Mouse (Mus musculus) olfactory bulb, adult 2 months (tissue): ENCODE data around the gene Chrna1. TPM values are rescaled to one million over a fixed set of nuclear protein-coding genes. Genes with fewer than 3 reads are reported as not detected.
"Not testable (repeated sequence)": the region's sequence is repeated elsewhere in the genome, so short reads cannot be mapped to it uniquely, and the experiment has no call there.

Experiments
- H3K27ac ChIP-seq: fragments of 200-500 bp; 2 replicates; pipeline ENCODE4 v1.5.1; 2012; ENCODE audit warnings: low read depth, low read length; ENCODE audit not compliant: insufficient read depth
- H3K4me1 ChIP-seq: fragments of 200-500 bp; 2 replicates; pipeline ENCODE4 v1.6.1; 2012; ENCODE audit warnings: low read length; ENCODE audit not compliant: control insufficient read depth, insufficient read depth
- H3K4me3 ChIP-seq: fragments of 200-500 bp; 2 replicates; pipeline ENCODE4 v1.5.1; 2012; ENCODE audit warnings: mild to moderate bottlenecking, low read depth, low read length, moderate library complexity; ENCODE audit not compliant: insufficient read depth
- CTCF ChIP-seq: fragments of 200-500 bp; IDR thresholded peaks from 2 replicates; pipeline ENCODE4 v1.5.1; 2012; ENCODE audit warnings: low read depth, mild to moderate bottlenecking, low read length, moderate library complexity; ENCODE audit not compliant: insufficient read depth
- POLR2A ChIP-seq: fragments of 200-500 bp; IDR thresholded peaks from 2 replicates; pipeline ENCODE4 v1.6.1; 2012; ENCODE audit warnings: mild to moderate bottlenecking, low read depth, low read length, moderate library complexity; ENCODE audit not compliant: insufficient read depth
- WGBS: fragments of 180-500 bp; shearing (Covaris S2); methylation state at CpG from one replicate; pipeline ENCODE4 v1.1.7; 2018; 5-methylcytosine and 5-hydroxymethylcytosine counted together
- polyA plus RNA-seq: library from polyadenylated mRNA; stranded (reverse); fragments of >200 nt; gene quantifications from 2 replicates; pipeline ENCODE4 v1.2.4, GENCODE M21; 2012; ENCODE audit warnings: low replicate concordance; ENCODE audit not compliant: missing spikeins, insufficient read depth, insufficient read length

Chrna1 gene
- polyA plus RNA-seq, 1 experiment, result not detected

GRCm38 (mm10) chr2:73566989-73567605, 13.0 kb downstream of the Chrna1 start:
- no peak overlapping the region for H3K4me3 ChIP-seq
- H3K4me1 ChIP-seq, result peaks cover 5% of the 10 kb centered on the region; the same call in 1 of the 2 replicates
- TF ChIP-seq POLR2A (no peak), CTCF (no peak)
- H3K27ac ChIP-seq, result no peak overlapping the region
- 13% methylated on average over 8 of the region's 8 CpGs for WGBS

GRCm38 (mm10) chr2:73566162-73566561, 14.0 kb downstream of the Chrna1 start:
- Histone ChIP-seq H3K27ac (no peak overlapping the region), H3K4me3 (no peak overlapping the region), H3K4me1 (peaks cover 5% of the 10 kb centered on the region; the same call in 1 of the 2 replicates)
- 7% methylated on average over 7 of the region's 7 CpGs for WGBS
- TF ChIP-seq POLR2A (no peak), CTCF (no peak)

- Histone ChIP-seq H3K4me1 (peaks cover 8% of the 10 kb centered on the region; the same call in 1 of the 2 replicates), H3K4me3 (no peak overlapping the region), H3K27ac (no peak overlapping the region)
- TF ChIP-seq POLR2A (no peak), CTCF (no peak)
- 80% methylated on average over 7 of the region's 7 CpGs for WGBS
Measured at GRCm38 (mm10) chr2:73563690-73564089, 16.4 kb downstream of the Chrna1 start.

- H3K27ac ChIP-seq, result no peak overlapping the region
- peaks cover 8% of the 10 kb centered on the region; the same call in 1 of the 2 replicates for H3K4me1 ChIP-seq
- TF ChIP-seq CTCF (no peak), POLR2A (no peak)
- no peak overlapping the region for H3K4me3 ChIP-seq
- 97% methylated on average over 9 of the region's 9 CpGs for WGBS
Measured at GRCm38 (mm10) chr2:73562656-73563055, 17.5 kb downstream of the Chrna1 start.

- Histone ChIP-seq H3K27ac (no peak overlapping the region), H3K4me3 (no peak overlapping the region), H3K4me1 (peaks cover 8% of the 10 kb centered on the region; the same call in 1 of the 2 replicates)
- 4% methylated on average over 8 of the region's 8 CpGs for WGBS
- TF ChIP-seq CTCF (no peak), POLR2A (no peak)
Measured at GRCm38 (mm10) chr2:73561665-73562063, 18.5 kb downstream of the Chrna1 start.

GRCm38 (mm10) chr2:73560899-73561664, 19.1 kb downstream of the Chrna1 start:
- Histone ChIP-seq H3K27ac (no peak overlapping the region), H3K4me3 (peak overlapping the region; percentile 26), H3K4me1 (peaks cover 5% of the 10 kb centered on the region; the same call in 1 of the 2 replicates)
- WGBS, result 5% methylated on average over 23 of the region's 23 CpGs
- no peak for TF ChIP-seq POLR2A
- no peak for TF ChIP-seq CTCF

- Histone ChIP-seq H3K27ac (no peak overlapping the region), H3K4me1 (peaks cover 3% of the 10 kb centered on the region; the same call in 1 of the 2 replicates), H3K4me3 (no peak overlapping the region)
- TF ChIP-seq POLR2A (no peak), CTCF (no peak)
- 61% methylated on average over 7 of the region's 7 CpGs for WGBS
Measured at GRCm38 (mm10) chr2:73560445-73560844, 19.7 kb downstream of the Chrna1 start.

GRCm38 (mm10) chr2:73557956-73558355, 22.2 kb downstream of the Chrna1 start:
- TF ChIP-seq CTCF (no peak), POLR2A (no peak)
- Histone ChIP-seq H3K4me3 (no peak overlapping the region), H3K27ac (no peak overlapping the region), H3K4me1 (peaks cover 3% of the 10 kb centered on the region; the same call in 1 of the 2 replicates)
- 87% methylated on average over 8 of the region's 8 CpGs for WGBS

- H3K27ac ChIP-seq, H3K4me1 ChIP-seq, H3K4me3 ChIP-seq: not testable (repeated sequence)
- 95% methylated on average over 3 of the region's 3 CpGs for WGBS
Measured at GRCm38 (mm10) chr2:73557061-73557460, 23.1 kb downstream of the Chrna1 start.
